Mouse (Mus musculus): ENCODE measurements at regions not wholly inside any gene's neighbourhood (a gene's known extent, or its start where the extent isn't known, plus 50 kb on each side); places are given as distances from the start of the nearest gene placed in this dataset.

- no peak for DNase-seq
Observed at GRCm38 (mm10) chr2:167778271-167778670, 88.6 kb upstream of the Tmem189 start.

GRCm38 (mm10) chr2:167777331-167778085, 87.9 kb upstream of the Tmem189 start:
- peak; percentile 83 for DNase-seq

DNA sequence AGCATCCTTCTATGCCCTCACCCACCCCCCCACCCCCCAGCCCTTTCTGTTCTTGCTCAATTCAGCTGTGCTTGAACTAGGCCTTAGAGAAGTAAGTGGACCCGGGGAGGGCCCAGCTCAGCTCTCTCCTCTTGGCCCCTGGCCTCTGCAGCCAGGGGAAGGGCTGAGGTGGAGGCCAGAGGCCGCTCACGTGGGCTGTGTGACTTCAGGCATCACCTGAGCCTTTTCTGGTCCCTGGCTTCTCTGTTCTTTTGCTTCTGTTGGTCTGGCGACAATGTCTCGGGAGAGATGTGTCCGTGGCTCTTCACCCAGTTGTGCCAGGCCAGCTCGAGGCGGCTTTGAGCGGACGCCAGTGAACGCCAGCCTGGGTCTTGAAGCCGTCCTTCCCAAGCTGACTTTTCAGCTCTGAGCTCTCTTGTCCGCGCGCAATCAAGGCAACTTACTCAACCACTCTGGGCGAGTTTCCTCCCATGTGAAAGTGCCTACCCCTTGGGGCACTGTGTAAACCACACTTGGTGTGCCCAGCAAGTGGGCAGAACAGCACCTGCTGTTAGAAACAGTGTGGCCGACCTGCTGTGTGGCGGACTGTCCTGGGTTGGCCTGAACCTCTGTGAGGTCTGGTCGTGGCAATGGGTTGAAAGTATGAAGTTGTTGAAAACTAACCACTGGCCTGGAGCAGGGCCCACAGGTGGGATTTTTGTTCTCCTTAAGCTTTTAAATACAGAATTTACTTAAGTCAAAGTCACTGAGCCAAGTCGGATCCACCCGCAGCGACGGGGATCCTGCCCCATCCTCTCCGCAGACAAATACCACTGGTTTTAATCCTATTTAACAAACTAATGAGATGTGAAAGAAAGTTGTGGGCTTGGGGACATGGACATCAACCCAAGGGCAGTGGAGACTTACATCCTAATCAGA, 86.9 kb upstream of the Tmem189 start:
- no peak for DNase-seq

DNA sequence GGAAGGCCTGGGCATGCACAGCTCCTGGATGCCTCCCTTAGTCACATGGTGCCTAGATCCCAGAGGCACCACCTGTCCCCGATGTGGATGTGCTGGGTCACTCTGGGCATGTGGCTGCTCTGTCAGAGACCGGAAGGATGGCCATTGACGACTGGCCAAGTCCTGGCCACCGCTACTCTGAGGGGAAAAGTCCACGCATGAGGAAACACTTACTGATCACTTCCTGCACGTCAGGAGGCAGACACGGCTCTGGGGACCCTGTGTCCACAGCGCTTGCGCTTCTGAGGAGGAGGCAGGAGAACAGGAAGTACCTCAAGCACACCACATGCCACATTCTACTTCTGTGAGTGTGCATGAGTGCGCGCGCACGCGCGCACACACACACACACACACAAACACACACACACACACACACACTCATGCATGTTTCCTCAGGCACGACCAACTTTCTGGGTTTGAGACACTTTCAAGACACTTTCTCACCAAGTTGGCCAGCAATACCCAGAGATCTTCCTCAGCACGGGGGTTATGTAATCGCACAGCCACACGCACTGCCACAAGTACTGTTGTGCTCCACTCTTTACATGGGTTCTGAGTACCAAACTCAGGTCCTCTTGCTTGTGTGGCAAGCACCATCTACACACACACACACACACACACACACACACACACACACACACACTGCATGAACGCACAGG, 85.7 kb upstream of the Tmem189 start:
- DNase-seq: peak; percentile 53 to 75

DNA sequence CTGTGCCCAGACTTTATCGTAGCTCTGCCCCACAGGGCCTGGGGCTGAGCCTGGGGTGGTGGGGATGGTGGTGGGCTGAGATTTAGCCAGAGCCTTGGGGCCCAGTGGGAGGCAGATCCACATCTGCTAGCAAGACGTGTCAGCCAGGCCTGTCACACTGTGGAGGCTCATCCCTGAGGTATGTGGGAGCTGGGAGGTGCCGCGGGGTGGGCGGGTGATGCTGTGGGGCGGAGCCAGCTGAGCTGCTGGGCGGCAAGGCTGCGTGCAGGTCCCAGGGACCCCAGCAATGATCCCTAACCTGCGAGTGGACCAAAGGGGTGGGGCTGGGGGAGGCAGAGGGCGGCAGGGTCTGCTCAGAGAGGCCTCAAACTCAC, 85.2 kb upstream of the Tmem189 start:
- peak in 1 of 2 experiments; percentile 34 for DNase-seq

DNA sequence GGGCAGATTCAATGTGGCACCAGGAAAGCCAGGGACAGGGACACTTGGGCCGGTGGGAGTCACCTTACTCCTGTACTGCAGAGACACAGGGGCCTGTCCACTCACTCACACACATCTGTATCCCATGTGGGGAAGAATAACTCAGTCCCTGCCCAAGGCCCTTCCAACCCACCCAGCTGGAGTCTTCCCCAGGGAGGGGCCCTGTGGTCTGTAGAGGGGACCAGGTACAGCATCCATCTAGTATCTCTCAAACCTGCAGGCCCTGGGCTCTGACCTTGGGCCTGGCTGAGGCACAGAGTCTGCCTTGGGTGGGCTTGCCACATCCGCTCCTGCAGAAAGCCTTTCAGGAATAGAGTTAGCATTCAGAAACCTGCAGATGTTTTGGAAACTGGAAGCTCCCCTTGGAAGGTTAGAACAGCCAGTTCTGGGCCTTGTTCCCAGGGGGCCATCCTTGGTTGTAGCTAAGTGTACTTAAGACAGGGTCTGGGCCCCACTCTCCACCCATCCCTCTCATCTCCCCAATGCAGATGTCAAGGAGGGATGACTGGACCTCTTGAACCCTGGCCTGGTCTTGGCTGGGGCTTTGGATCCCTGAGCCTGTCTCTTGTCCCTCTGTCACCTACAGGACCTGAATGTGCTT, 84.7 kb upstream of the Tmem189 start:
- DNase-seq: no peak

- no peak for DNase-seq
Observed at GRCm38 (mm10) chr2:167772834-167773233, 83.2 kb upstream of the Tmem189 start.

- no peak for DNase-seq
Observed at GRCm38 (mm10) chr2:167767962-167768361, 78.3 kb upstream of the Tmem189 start.

DNA sequence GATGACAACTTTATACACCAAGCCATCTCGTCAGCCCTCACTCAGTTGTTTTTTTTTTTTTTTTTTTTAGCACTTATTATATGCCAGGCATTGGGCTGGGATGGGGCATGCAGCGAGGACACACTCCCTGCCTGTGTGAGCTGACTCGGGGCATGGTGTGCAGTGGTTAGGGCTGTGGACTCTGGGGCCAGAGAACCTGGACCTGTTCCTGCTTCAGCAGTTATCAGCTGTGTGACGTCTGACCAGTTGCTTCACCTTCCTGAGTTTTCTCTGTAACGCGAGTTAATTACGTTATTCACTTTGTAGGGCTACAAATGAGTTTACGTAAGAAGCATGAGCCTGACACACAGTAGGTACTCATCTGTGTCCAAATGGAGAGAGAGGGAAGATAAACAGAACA, 77.7 kb upstream of the Tmem189 start:
- no peak for DNase-seq

DNA sequence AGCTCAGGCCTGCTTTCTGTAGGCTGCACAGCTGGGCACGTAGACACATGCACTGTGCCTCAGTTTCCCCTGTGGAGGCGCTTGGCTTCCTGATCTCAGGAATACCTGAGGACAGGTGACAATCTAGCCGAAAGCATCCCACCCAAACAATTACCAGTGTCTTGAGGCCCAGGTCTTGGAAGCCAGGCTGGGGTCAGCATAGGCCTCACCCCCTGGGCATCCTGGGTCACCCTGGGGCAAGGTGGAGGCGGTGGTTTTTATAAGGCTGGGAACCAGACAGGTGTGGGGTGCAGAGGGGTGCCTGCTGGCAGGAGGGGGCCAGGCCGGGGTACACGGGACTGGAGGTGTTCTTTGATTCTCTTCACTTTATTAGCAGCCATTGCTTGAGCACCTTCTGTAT, 76.2 kb upstream of the Tmem189 start:
- no peak for DNase-seq

DNA sequence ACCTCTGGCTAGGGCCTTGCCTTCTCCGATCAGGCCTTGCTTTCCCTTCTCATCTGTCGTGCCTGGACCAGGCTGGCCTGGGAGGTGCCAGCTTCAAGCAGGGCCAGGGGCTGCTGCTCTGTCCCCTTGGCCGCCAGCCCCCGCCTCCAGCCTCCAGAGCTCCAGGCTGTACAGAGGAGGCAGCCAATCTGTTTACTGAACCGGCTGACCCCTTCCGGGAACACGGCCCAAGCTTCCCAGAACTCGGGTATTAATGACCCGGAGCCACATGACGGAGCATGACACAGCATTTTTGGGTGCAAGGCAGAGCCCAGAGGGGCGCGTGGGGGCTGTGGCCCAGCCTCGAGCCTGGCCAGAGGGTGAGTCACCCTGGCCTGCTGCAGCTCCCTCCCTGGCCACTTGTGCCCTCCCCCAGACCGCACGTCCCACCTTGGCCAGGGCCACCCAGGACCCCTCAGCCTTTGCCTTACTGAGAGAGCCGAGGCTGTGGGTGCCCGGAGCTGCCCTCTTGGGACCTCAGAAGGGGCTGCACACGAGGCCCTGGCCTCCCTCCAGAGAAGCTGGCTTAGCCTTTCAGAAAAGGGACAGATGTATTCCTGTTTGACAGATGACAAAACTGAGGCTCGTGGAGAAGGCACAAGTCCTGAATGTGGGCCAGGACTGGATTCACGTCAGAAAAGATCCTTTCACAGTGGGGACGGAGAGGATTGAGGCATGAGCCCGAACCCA, 75.6 kb upstream of the Tmem189 start:
- DNase-seq: peak in 1 of 2 experiments; percentile 47

DNA sequence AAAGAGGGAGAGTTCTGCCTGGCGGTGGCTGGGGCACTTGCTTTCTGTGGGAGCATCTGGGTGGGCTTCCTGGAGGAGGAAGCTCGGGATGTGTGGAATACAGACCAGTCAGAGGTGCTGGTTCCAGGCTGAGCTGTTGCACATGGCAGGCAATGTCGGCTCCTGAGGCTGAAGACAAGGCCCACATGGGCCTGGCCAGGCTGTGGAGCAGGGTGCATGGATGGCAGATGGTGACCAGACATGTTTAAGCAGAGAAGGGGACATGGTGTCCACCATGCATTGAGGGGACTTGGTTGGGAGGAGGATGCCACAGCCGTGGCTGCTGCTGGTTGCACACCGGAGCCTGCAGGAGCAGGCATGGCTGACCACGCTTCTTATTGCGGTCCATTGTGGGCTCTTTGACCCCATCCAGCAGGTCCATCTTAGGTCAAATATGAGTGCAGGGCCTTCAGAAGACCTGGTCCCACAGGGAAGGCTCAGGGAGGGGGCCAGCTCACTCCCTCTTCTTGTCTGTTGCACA, 74.3 kb upstream of the Tmem189 start:
- DNase-seq: no peak

DNA sequence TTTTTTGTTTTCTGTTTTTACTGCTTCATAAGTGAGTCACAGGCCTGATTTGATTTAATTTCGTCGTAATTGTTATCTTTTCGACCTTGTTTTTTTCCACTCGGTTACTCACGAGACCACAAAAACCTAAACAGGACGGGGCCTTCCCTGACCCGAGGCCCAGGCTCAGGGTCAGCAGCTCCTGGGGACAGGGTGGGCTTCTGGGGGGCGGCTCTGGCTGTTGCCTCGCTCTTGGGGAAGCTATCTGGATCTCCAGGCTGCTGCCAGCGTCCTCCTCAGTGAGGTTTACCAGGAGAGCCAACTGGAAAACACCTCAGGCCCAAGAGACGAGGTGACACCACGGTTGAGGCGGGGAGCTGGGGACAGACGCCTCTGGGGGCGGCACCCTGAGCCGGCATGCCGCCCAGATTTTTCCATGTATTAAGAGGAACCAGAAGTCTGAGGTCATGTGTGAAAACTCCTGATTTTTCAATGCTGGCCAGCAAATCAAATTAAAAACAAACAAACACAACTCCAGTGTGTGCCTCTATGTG, 71.8 kb upstream of the Tmem189 start:
- no peak for DNase-seq

DNA sequence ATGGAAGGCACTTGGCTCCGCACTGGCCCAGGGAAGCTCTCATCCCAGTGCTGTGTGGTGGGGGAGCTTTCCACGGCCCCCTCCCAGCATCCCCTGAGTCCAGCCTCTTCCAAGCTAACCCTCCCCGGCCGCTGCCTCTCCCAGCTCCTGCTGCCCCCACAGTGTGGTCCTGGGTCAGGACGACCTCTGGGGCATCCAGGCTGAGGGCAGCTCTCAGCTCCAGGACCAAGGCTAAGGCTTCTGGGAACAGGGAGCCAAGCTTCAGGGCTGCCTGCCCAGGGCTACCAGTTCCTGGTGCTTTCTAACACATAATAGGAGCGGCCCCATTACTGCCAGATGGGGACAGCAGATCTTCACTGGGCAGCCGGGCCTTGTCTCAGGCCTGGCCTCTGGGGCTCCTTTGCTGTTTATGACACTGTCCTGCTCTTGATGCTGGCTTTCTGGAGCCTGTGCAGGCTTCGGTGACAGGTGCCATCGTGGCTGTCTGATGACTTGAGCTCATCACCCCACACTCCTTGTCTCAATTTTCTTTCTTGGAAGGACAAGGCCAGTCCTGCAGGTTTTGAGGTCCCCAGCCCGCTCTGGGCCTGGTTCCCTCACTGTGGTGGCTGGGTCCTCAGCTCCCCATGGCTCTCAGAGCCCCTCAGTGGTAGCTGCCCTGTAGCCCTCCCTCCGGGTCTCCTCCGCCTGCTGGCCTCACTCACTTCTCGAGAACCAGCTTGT, 71.2 kb upstream of the Tmem189 start:
- DNase-seq: no peak

DNA sequence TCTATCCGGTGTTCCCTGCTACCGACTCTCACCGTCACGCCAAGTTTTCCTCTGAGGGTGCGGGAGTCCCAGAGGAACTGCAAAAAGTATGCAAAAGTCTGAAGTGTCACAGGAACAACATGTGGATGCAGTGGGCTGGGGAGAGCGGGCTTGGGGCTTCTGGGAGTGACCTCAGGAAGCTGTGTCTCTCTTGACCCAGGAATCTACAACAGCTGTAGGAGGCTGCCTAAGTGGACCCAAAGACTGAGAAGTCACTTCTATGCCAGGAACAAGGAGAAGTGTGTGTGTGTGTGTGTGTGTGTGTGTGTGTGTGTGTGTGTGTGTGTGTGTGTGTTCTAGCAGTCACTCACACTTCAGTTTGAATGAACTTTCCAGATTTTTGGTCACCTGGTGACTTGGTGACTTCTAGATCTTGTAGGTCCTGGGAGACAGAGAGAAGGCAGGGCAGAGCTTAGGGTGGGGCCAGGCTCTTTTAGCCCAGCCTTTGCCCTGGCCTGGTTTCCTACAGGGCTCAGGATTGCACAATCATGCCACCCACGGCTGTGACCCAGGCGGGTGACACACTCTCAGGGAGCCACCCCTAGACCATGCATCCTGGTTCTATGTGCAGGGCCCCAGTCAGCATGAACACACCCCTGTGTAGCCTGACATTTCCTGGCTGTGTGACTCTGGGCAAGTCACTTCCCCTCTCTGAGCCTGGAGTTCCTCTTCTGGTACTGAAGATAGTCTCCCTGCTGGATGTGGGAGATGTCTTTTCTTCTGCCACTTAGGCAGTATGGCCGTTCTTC, 70.2 kb upstream of the Tmem189 start:
- no peak for DNase-seq

- no peak for DNase-seq
Observed at GRCm38 (mm10) chr2:167757157-167757780, 67.6 kb upstream of the Tmem189 start.

GRCm38 (mm10) chr2:167756721-167757120, 67.1 kb upstream of the Tmem189 start:
- DNase-seq: no peak

GRCm38 (mm10) chr2:167754929-167755551, 65.4 kb upstream of the Tmem189 start:
- peak; percentile 74 to 81 for DNase-seq

DNA sequence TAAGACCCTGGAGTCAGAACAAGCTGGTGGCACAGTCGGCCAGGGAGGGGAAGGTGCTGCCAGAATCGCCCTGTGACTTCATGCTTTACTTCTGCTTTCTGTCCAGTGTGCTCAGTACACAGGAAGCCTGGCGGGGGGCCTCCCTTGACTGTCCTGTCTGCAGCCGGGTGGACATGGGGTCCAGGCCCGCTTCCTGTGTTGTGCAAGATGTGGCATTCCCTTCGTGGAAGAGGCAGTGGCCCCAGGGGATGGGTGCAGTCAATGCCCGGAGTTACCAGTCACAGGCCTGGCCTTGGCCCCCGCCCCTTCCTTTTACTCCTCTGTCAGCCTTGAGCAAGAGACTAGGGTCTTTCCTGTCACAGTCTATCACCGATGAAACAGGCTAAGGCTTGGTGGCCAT, 64.3 kb upstream of the Tmem189 start:
- DNase-seq: peak; percentile 66 to 73
